ENCODE assay signal across 8 mouse cellular contexts in genomic region chr12:98737801-98738350, GRCm38 (mm10). TPM values are rescaled to one million over a fixed set of nuclear protein-coding genes. Genes with fewer than 3 reads are reported as not detected.
DNase-seq lines count a peak whose midpoint lies in the region; ATAC-seq and TF ChIP-seq lines count a peak whose summit lies in the region.

No protein-coding gene starts in this region.

- no peaks in the 10 kb centered on the region for H3K27me3 ChIP-seq in lung, embryonic 14.5 days (ENCODE audit: insufficient read depth, low read length)
- H3K27me3 ChIP-seq in forebrain, embryonic 14.5 days (replicated peaks; ENCODE audit: control insufficient read depth, insufficient read depth, low read length), result no peaks in the 10 kb centered on the region
- no peaks in the 10 kb centered on the region for H3K27me3 ChIP-seq in kidney, postnatal 0 days (ENCODE audit: insufficient read depth, low read length)
- H3K27me3 ChIP-seq in thymus, adult 2 months (ENCODE audit: control insufficient read depth, insufficient read depth, low read length), result peaks cover 20% of the 10 kb centered on the region

- peak overlapping the region; percentile 68 for H3K4me2 ChIP-seq in lung, embryonic 14.5 days
- H3K4me2 ChIP-seq in forebrain, embryonic 14.5 days (ENCODE audit: low read length), result peak overlapping the region; percentile 90
- H3K4me2 ChIP-seq in kidney, postnatal 0 days (ENCODE audit: low read length), result peak overlapping the region; percentile 60

- ATAC-seq in lung, embryonic 14.5 days (ENCODE audit: insufficient read depth), result peak; percentile 67
- ATAC-seq in forebrain, embryonic 14.5 days, result no peak; the same call in 1 of the 2 replicates
- peak; percentile 51 for ATAC-seq in kidney, postnatal 0 days (replicated peaks; ENCODE audit: low FRiP score, low read depth)

- H3K36me3 ChIP-seq in lung, embryonic 14.5 days (ENCODE audit: insufficient read depth), result no peaks in the 10 kb centered on the region
- no peaks in the 10 kb centered on the region for H3K36me3 ChIP-seq in forebrain, embryonic 14.5 days (ENCODE audit: control insufficient read depth, insufficient read depth, low read length)
- no peaks in the 10 kb centered on the region for H3K36me3 ChIP-seq in kidney, postnatal 0 days (ENCODE audit: insufficient read depth, low read length)
- H3K36me3 ChIP-seq in thymus, adult 2 months (ENCODE audit: control insufficient read depth, insufficient read depth, low read length), result no peaks in the 10 kb centered on the region

- 7% methylated on average over 7 of the region's 7 CpGs for WGBS in lung, embryonic 14.5 days
- WGBS in forebrain, embryonic 14.5 days, result 11% methylated on average over 7 of the region's 7 CpGs
- WGBS in kidney, postnatal 0 days, result 8% methylated on average over 7 of the region's 7 CpGs
- 4% methylated on average over 7 of the region's 7 CpGs for WGBS in thymus, adult 2 months

- H3K4me3 ChIP-seq in lung, embryonic 14.5 days (ENCODE audit: low read depth, low read length), result peak overlapping the region; percentile 81
- H3K4me3 ChIP-seq in forebrain, embryonic 14.5 days (ENCODE audit: low read depth, low read length), result peak overlapping the region; percentile 80
- H3K4me3 ChIP-seq in kidney, postnatal 0 days (replicated peaks; ENCODE audit: low read depth, low read length), result peak overlapping the region; percentile 94
- no peak overlapping the region for H3K4me3 ChIP-seq in thymus, adult 2 months (ENCODE audit: control insufficient read depth, insufficient read depth, low read length)

- peaks cover 19% of the 10 kb centered on the region for H3K4me1 ChIP-seq in lung, embryonic 14.5 days (ENCODE audit: insufficient read depth)
- peaks cover 11% of the 10 kb centered on the region for H3K4me1 ChIP-seq in forebrain, embryonic 14.5 days (ENCODE audit: control insufficient read depth, insufficient read depth, low read length)
- H3K4me1 ChIP-seq in kidney, postnatal 0 days (replicated peaks; ENCODE audit: insufficient read depth, low read length), result peaks cover 4% of the 10 kb centered on the region
- H3K4me1 ChIP-seq in thymus, adult 2 months (replicated peaks; ENCODE audit: control insufficient read depth, insufficient read depth, low read length), result peaks cover 13% of the 10 kb centered on the region

- H3K27ac ChIP-seq in lung, embryonic 14.5 days (ENCODE audit: low read depth), result peak overlapping the region; percentile 98
- H3K27ac ChIP-seq in forebrain, embryonic 14.5 days (ENCODE audit: low read depth, low read length), result no peak overlapping the region
- peak overlapping the region; percentile 95 for H3K27ac ChIP-seq in kidney, postnatal 0 days
- H3K27ac ChIP-seq in thymus, adult 2 months (ENCODE audit: control insufficient read depth, insufficient read depth, low read length), result no peak overlapping the region

- H3K9me3 ChIP-seq in lung, embryonic 14.5 days (ENCODE audit: low read depth, low read length), result no peaks in the 10 kb centered on the region
- H3K9me3 ChIP-seq in forebrain, embryonic 14.5 days (replicated peaks; ENCODE audit: control insufficient read depth, low read length), result no peaks in the 10 kb centered on the region
- no peaks in the 10 kb centered on the region for H3K9me3 ChIP-seq in kidney, postnatal 0 days (replicated peaks; ENCODE audit: low read length)

- no peak for TF ChIP-seq POLR2A in thymus, adult 2 months (IDR thresholded peaks at IDR 0.05; ENCODE audit: control insufficient read depth, extremely low read depth, insufficient read depth, low read length, poor library complexity)

- DNase-seq in lung, embryonic 14.5 days, result peak; percentile 68
- no peak for DNase-seq in lung, postnatal 14 days
- DNase-seq in forebrain, embryonic 14.5 days (ENCODE audit: low spot score), result peak; percentile 20
- peak; percentile 53 for DNase-seq in kidney, postnatal 0 days (ENCODE audit: low spot score)
- DNase-seq in naive thymus-derived CD4-positive, alpha-beta T cell, adult 2 months (ENCODE audit: low read depth), result peak; percentile 12
- no peak for DNase-seq in thymus, adult 2 months
- no peak for DNase-seq in gastrocnemius, adult 8-10 months (ENCODE audit: low spot score in 2 of 2)
- no peak for DNase-seq in adrenal gland, adult 18-20 months (ENCODE audit: low spot score in 2 of 2)

- TF ChIP-seq CTCF in lung, embryonic 14.5 days (IDR thresholded peaks at IDR 0.05; ENCODE audit: low read depth), result no peak
- no peak for TF ChIP-seq CTCF in kidney, postnatal 0 days (IDR thresholded peaks at IDR 0.05; ENCODE audit: low read depth)
- TF ChIP-seq CTCF in thymus, adult 2 months (IDR thresholded peaks at IDR 0.05; ENCODE audit: borderline replicate concordance, control insufficient read depth, extremely low read depth, insufficient read depth, low read length, poor library complexity), result no peak

- H3K9ac ChIP-seq in lung, embryonic 14.5 days, result peak overlapping the region; percentile 95
- H3K9ac ChIP-seq in forebrain, embryonic 14.5 days (ENCODE audit: low read length), result peak overlapping the region; percentile 83
- H3K9ac ChIP-seq in kidney, postnatal 0 days (ENCODE audit: low read depth, low read length), result peak overlapping the region; percentile 94

RNA-seq across cellular contexts. Expression of gene Ptpn21, which starts 0.7 kb away (rescaled TPM):
- 13.4 and 14.5 TPM in 2 replicates for polyA plus RNA-seq in lung, embryonic 14.5 days (2014; fragmentation: Nextera tagmentation; extraction: Ambion mirVana)
- polyA plus RNA-seq in forebrain, embryonic 14.5 days (2014; fragmentation: Nextera tagmentation; extraction: Ambion mirVana), result 3.2 and 4.8 TPM in 2 replicates
- 6.4 and 7.2 TPM in 2 replicates for polyA plus RNA-seq in kidney, postnatal 0 days (2015; fragmentation: Nextera tagmentation; extraction: Ambion mirVana)
- polyA plus RNA-seq in thymus, adult 2 months (2012; rRNA removed), result 5.6 and 7.9 TPM in 2 replicates
- 10 to 100 TPM; 35.2 to 44.5 (median 39.7) TPM for total RNA-seq in gastrocnemius, adult 8-10 months (2022)
- 10 to 100 TPM; 16.9 to 21.0 TPM for total RNA-seq in adrenal gland, adult 18-20 months (2021)

RNA-seq across cellular contexts. Expression of gene Zc3h14, which starts 8.9 kb away (rescaled TPM):
- polyA plus RNA-seq in lung, embryonic 14.5 days (2014; fragmentation: Nextera tagmentation; extraction: Ambion mirVana), result 154 and 155 TPM in 2 replicates
- 126 and 131 TPM in 2 replicates for polyA plus RNA-seq in forebrain, embryonic 14.5 days (2014; fragmentation: Nextera tagmentation; extraction: Ambion mirVana)
- polyA plus RNA-seq in kidney, postnatal 0 days (2015; fragmentation: Nextera tagmentation; extraction: Ambion mirVana), result 105 and 107 TPM in 2 replicates
- 85.0 and 89.8 TPM in 2 replicates for polyA plus RNA-seq in thymus, adult 2 months (2012; rRNA removed)
- total RNA-seq in gastrocnemius, adult 8-10 months (2022), result 10 to 100 TPM; 46.7 to 55.3 (median 49.1) TPM
- total RNA-seq in adrenal gland, adult 18-20 months (2021), result 10 to 100 TPM; 85.4 to 86.6 TPM

Comparison
In these comparisons a context has a peak if more than half of its experiments do, and no peak if none do; other contexts are left out.
1. DNase-seq: peak in lung, embryonic 14.5 days (single experiment), forebrain, embryonic 14.5 days (single experiment), kidney, postnatal 0 days (single experiment) and naive thymus-derived CD4-positive, alpha-beta T cell, adult 2 months (single experiment); none in lung, postnatal 14 days (single experiment), thymus, adult 2 months (single experiment), gastrocnemius, adult 8-10 months (0 of 2) and adrenal gland, adult 18-20 months (0 of 2).
2. H3K27ac ChIP-seq: peak in lung, embryonic 14.5 days (single experiment) and kidney, postnatal 0 days (single experiment); none in forebrain, embryonic 14.5 days (single experiment) and thymus, adult 2 months (single experiment).
3. Peak in every context shown above with its lines, with median percentiles within 50 percentile points of each other: H3K4me2 ChIP-seq and H3K9ac ChIP-seq.